Mouse (Mus musculus) forebrain, postnatal 0 days (tissue): ENCODE results near the gene 9530053A07Rik. TPM values are rescaled to one million over a fixed set of nuclear protein-coding genes. Genes with fewer than 3 reads are reported as not detected.

Source experiments
- ATAC-seq: fragments of 200-750 bp; cut with Nextera tagmentation; 2 replicates; pipeline ENCODE4 v1.8.0; 2017; ENCODE audit warnings: mild to moderate bottlenecking, moderate library complexity
- DNase-seq: peaks from one replicate; pipeline ENCODE4 v3.0.0-alpha.2; 2015
- H3K27ac ChIP-seq: fragments of 300-500 bp; sonication (generic); 2 replicates; pipeline ENCODE4 v1.5.1; 2014; ENCODE audit warnings: low read depth, mild to moderate bottlenecking, antibody characterized with exemption, low read length, moderate library complexity, mixed read lengths
- H3K27me3 ChIP-seq: fragments of 300-500 bp; sonication (generic); 2 replicates; pipeline ENCODE4 v1.6.1; 2014; ENCODE audit warnings: mild to moderate bottlenecking, low read length, mixed read lengths; ENCODE audit not compliant: insufficient read depth
- H3K36me3 ChIP-seq: fragments of 300-500 bp; sonication (generic); 2 replicates; pipeline ENCODE4 v1.6.1; 2014; ENCODE audit warnings: mild to moderate bottlenecking, moderate library complexity; ENCODE audit not compliant: insufficient read depth
- H3K4me1 ChIP-seq: fragments of 300-500 bp; sonication (generic); 2 replicates; pipeline ENCODE4 v1.6.1; 2014; ENCODE audit warnings: antibody characterized with exemption; ENCODE audit not compliant: insufficient read depth
- H3K4me2 ChIP-seq: fragments of 300-500 bp; sonication (generic); 2 replicates; pipeline ENCODE4 v1.6.1; 2014; ENCODE audit warnings: low read depth, mild to moderate bottlenecking, moderate library complexity
- H3K4me3 ChIP-seq: fragments of 300-500 bp; sonication (generic); 2 replicates; pipeline ENCODE4 v1.5.1; 2014; ENCODE audit warnings: low read depth, low read length, mixed read lengths
- H3K9ac ChIP-seq: fragments of 300-500 bp; sonication (generic); 2 replicates; pipeline ENCODE4 v1.6.1; 2014; ENCODE audit warnings: mild to moderate bottlenecking
- H3K9me3 ChIP-seq: fragments of 300-500 bp; sonication (generic); 2 replicates; pipeline ENCODE4 v1.6.1; 2016; ENCODE audit warnings: low read length
- CTCF ChIP-seq: sonication (generic); IDR thresholded peaks from 2 replicates; pipeline ENCODE4 v1.5.1; 2016; ENCODE audit warnings: antibody characterized with exemption, control low read depth, low read depth
- WGBS: fragments of 180-500 bp; shearing (Covaris S2); extraction: QIAGEN DNeasy Blood & Tissue Kit; methylation state at CpG from one replicate; pipeline ENCODE4 v1.1.7; 2014; 5-methylcytosine and 5-hydroxymethylcytosine counted together
- polyA plus RNA-seq: library from polyadenylated mRNA; unstranded; fragments of >200 nt; fragmentation: Nextera tagmentation; extraction: Ambion mirVana; gene quantifications from 2 replicates; pipeline ENCODE4 v1.2.1, GENCODE M21; 2015
- total RNA-seq: library from RNA; depleted of rRNA; stranded (reverse); fragments of >200 nt; gene quantifications from 2 replicates; pipeline ENCODE4 v1.2.3, GENCODE M21; 2014

The 9530053A07Rik gene
- total and polyA plus RNA-seq, 2 experiments from 2014 or later: 0.08 to 0.19 TPM

- Histone ChIP-seq H3K9me3 (no peaks in the 10 kb centered on the region), H3K4me1 (peaks cover 9% of the 10 kb centered on the region), H3K27ac (no peak overlapping the region), H3K27me3 (no peaks in the 10 kb centered on the region), H3K4me3 (no peak overlapping the region), H3K36me3 (peaks cover 32% of the 10 kb centered on the region), H3K4me2 (no peak overlapping the region), H3K9ac (no peak overlapping the region)
- TF ChIP-seq CTCF: no peak
- WGBS: 93% methylated on average over 4 of the region's 4 CpGs
- no peak for DNase-seq
- ATAC-seq: no peak
Measured at GRCm38 (mm10) chr7:28175358-28175757, 46.1 kb downstream of the 9530053A07Rik start.

GRCm38 (mm10) chr7:28179228-28179627, 50.0 kb downstream of the 9530053A07Rik start, which contains the start of gene Dyrk1b:
Gene Dyrk1b (plus strand): TSS chr7:28179469.
- peak within 1 kb of the TSS; percentile 88 for H3K9ac ChIP-seq
- no peak for TF ChIP-seq CTCF
- H3K4me3 ChIP-seq: peak within 1 kb of the TSS; percentile 98
- peak within 1 kb of the TSS; percentile 95 for H3K27ac ChIP-seq
- under 1% methylated on average over 25 of the region's 25 CpGs for WGBS
- H3K9me3 ChIP-seq: no peaks in the 10 kb centered on the region
- H3K36me3 ChIP-seq: peaks cover 62% of the 10 kb centered on the region
- peaks cover 6% of the 10 kb centered on the region; the same call in 1 of the 2 replicates for H3K4me1 ChIP-seq
- H3K27me3 ChIP-seq: no peaks in the 10 kb centered on the region
- peak; percentile 93 for ATAC-seq
- peak within 1 kb of the TSS; percentile 81 for H3K4me2 ChIP-seq
- peak; percentile 100 for DNase-seq

GRCm38 (mm10) chr7:28179741-28180377, 50.6 kb downstream of the 9530053A07Rik start:
- Histone ChIP-seq H3K4me2 (peak overlapping the region; percentile 81), H3K27ac (peak overlapping the region; percentile 95), H3K9me3 (no peaks in the 10 kb centered on the region), H3K27me3 (no peaks in the 10 kb centered on the region), H3K36me3 (peaks cover 68% of the 10 kb centered on the region), H3K9ac (peak overlapping the region; percentile 88), H3K4me3 (peak overlapping the region; percentile 98), H3K4me1 (peaks cover 6% of the 10 kb centered on the region; the same call in 1 of the 2 replicates)
- no peak for TF ChIP-seq CTCF
- 1% methylated on average over 49 of the region's 56 CpGs for WGBS
- DNase-seq: peak; percentile 97
- peak; percentile 93 for ATAC-seq

- DNase-seq (no peak), ATAC-seq (no peak)
- no peak for TF ChIP-seq CTCF
- Histone ChIP-seq H3K9me3 (no peaks in the 10 kb centered on the region), H3K4me2 (peak overlapping the region; percentile 81), H3K9ac (peak overlapping the region; percentile 88), H3K27me3 (no peaks in the 10 kb centered on the region), H3K4me3 (peak overlapping the region; percentile 98), H3K36me3 (peaks cover 69% of the 10 kb centered on the region), H3K27ac (peak overlapping the region; percentile 95; the same call in 1 of the 2 replicates), H3K4me1 (peaks cover 6% of the 10 kb centered on the region; the same call in 1 of the 2 replicates)
- WGBS: 82% methylated on average over 5 of the region's 5 CpGs
Measured at GRCm38 (mm10) chr7:28180890-28181289, 51.6 kb downstream of the 9530053A07Rik start.

GRCm38 (mm10) chr7:28181376-28181775, 52.1 kb downstream of the 9530053A07Rik start:
- no peak for DNase-seq
- no peak for TF ChIP-seq CTCF
- peak overlapping the region; percentile 81; the same call in 1 of the 2 replicates for H3K4me2 ChIP-seq
- no peaks in the 10 kb centered on the region for H3K9me3 ChIP-seq
- H3K27ac ChIP-seq: no peak overlapping the region
- WGBS: 97% methylated on average over 12 of the region's 12 CpGs
- H3K4me1 ChIP-seq: peaks cover 6% of the 10 kb centered on the region; the same call in 1 of the 2 replicates
- peaks cover 69% of the 10 kb centered on the region for H3K36me3 ChIP-seq
- no peaks in the 10 kb centered on the region for H3K27me3 ChIP-seq
- no peak for ATAC-seq
- no peak overlapping the region for H3K4me3 ChIP-seq
- H3K9ac ChIP-seq: no peak overlapping the region

- no peak overlapping the region for H3K4me2 ChIP-seq
- H3K9me3 ChIP-seq: no peaks in the 10 kb centered on the region
- H3K36me3 ChIP-seq: peaks cover 71% of the 10 kb centered on the region
- H3K27ac ChIP-seq: no peak overlapping the region
- TF ChIP-seq CTCF: no peak
- 96% methylated on average over 22 of the region's 22 CpGs for WGBS
- H3K4me3 ChIP-seq: no peak overlapping the region
- DNase-seq (no peak), ATAC-seq (no peak)
- peaks cover 6% of the 10 kb centered on the region; the same call in 1 of the 2 replicates for H3K4me1 ChIP-seq
- H3K27me3 ChIP-seq: no peaks in the 10 kb centered on the region
- H3K9ac ChIP-seq: no peak overlapping the region
Measured at GRCm38 (mm10) chr7:28182320-28182719, 53.1 kb downstream of the 9530053A07Rik start.

- no peak for TF ChIP-seq CTCF
- 94% methylated on average over 14 of the region's 14 CpGs for WGBS
- Histone ChIP-seq H3K27me3 (no peaks in the 10 kb centered on the region), H3K27ac (no peak overlapping the region), H3K4me2 (no peak overlapping the region), H3K4me3 (no peak overlapping the region), H3K4me1 (peaks cover 1% of the 10 kb centered on the region; the same call in 1 of the 2 replicates), H3K9ac (no peak overlapping the region), H3K36me3 (peaks cover 92% of the 10 kb centered on the region), H3K9me3 (no peaks in the 10 kb centered on the region)
- no peak for DNase-seq
- no peak for ATAC-seq
Measured at GRCm38 (mm10) chr7:28185884-28186283, 56.6 kb downstream of the 9530053A07Rik start.
